In genomic region chr10:93606326-93606725, GRCm38 (mm10) we compare ENCODE assay signal across 20 mouse cellular contexts.
"Had no signal": no experiment of that assay in that cellular context is flagged by ENCODE, and none has a peak within 500 bp of the region (broad histone marks: within the 10 kb centered on the region; RNA-seq: fewer than 3 reads in every experiment).

No protein-coding gene starts in this region.

- H3K4me3 ChIP-seq: limb, embryonic 13.5 days; liver, embryonic 12.5 days; liver, embryonic 15.5 days; lung, embryonic 15.5 days; megakaryocyte, embryonic 14.5 days; midbrain, embryonic 10.5 days; neural tube, embryonic 12.5 days; neural tube, embryonic 15.5 days had no signal

- H3K27ac ChIP-seq: limb, embryonic 13.5 days; liver, embryonic 12.5 days; liver, embryonic 15.5 days; lung, embryonic 15.5 days; midbrain, embryonic 10.5 days; neural tube, embryonic 12.5 days; neural tube, embryonic 15.5 days had no signal

- H3K9ac ChIP-seq: limb, embryonic 13.5 days; liver, embryonic 12.5 days; liver, embryonic 15.5 days; lung, embryonic 15.5 days; neural tube, embryonic 12.5 days; neural tube, embryonic 15.5 days had no signal

- H3K4me1 ChIP-seq: limb, embryonic 13.5 days; liver, embryonic 12.5 days; liver, embryonic 15.5 days; lung, embryonic 15.5 days; megakaryocyte, embryonic 14.5 days; midbrain, embryonic 10.5 days; neural tube, embryonic 12.5 days; neural tube, embryonic 15.5 days had no signal

- H3K4me2 ChIP-seq: limb, embryonic 13.5 days; liver, embryonic 12.5 days; liver, embryonic 15.5 days; lung, embryonic 15.5 days; neural tube, embryonic 12.5 days; neural tube, embryonic 15.5 days had no signal

- ATAC-seq: liver, embryonic 12.5 days had no signal

- DNase-seq: kidney, adult 11 months; kidney, adult 8-10 months; kidney, postnatal 14 days; kidney, postnatal 4 days; layer of hippocampus, adult 9-11 months; liver; lung, adult 18-20 months; lung, postnatal 10 days; lung, postnatal 36 days; midbrain, embryonic 14.5 days; thymus, adult 18-20 months; thymus, postnatal 36 days had no signal

- H3K36me3 ChIP-seq: limb, embryonic 13.5 days; liver, embryonic 12.5 days; liver, embryonic 15.5 days; lung, embryonic 15.5 days; midbrain, embryonic 10.5 days; neural tube, embryonic 12.5 days; neural tube, embryonic 15.5 days had no signal

- H3K27me3 ChIP-seq: liver, embryonic 12.5 days; liver, embryonic 15.5 days; lung, embryonic 15.5 days; neural tube, embryonic 12.5 days; neural tube, embryonic 15.5 days had no signal

- H3K9me3 ChIP-seq: liver, embryonic 15.5 days; lung, embryonic 15.5 days; midbrain, embryonic 10.5 days; neural tube, embryonic 12.5 days had no signal
